Mouse (Mus musculus) gastrocnemius, adult 18-20 months (tissue): ENCODE data around the gene Mpl. TPM values are rescaled to one million over a fixed set of nuclear protein-coding genes. Genes with fewer than 3 reads are reported as not detected.

ENCODE experiments used
- total RNA-seq, 2 experiments: library from RNA; stranded (reverse); gene quantifications; 2 replicates each; pipeline ENCODE4 v1.2.3; 2021

The Mpl gene
- total RNA-seq, 2 experiments from 2014 or later: not detected

Other genes with a start within 250 kb of the Mpl start
- 1 to 10 TPM; 2.0 to 2.2 TPM for gene Ptprf, start 166.1 kb downstream of the Mpl start, total RNA-seq
- 1 to 10 TPM; 4.6 to 5.6 TPM for gene Szt2, start 48.2 kb downstream of the Mpl start, total RNA-seq
- gene Med8, start 48.2 kb downstream of the Mpl start, total RNA-seq: 10 to 100 TPM; 38.6 to 39.2 TPM
- gene Elovl1, start 29.4 kb downstream of the Mpl start, total RNA-seq: 1 to 10 TPM; 5.0 to 6.9 TPM
- gene Cdc20, start 20.2 kb downstream of the Mpl start, total RNA-seq: under 1 TPM in 1 of 2 experiments, not detected in 1; 0.32 TPM
- gene Tie1, start 32.5 kb upstream of the Mpl start, total RNA-seq: 10 to 100 TPM; 11.0 to 14.3 TPM
- gene 2610528J11Rik, start 69.5 kb upstream of the Mpl start, total RNA-seq: not detected
- gene Tmem125, start 86.5 kb upstream of the Mpl start, total RNA-seq: not detected
- gene Cfap57, start 163.3 kb upstream of the Mpl start, total RNA-seq: not detected
- 10 to 100 TPM; 23.6 to 26.9 TPM for gene Ebna1bp2, start 163.3 kb upstream of the Mpl start, total RNA-seq
- not detected for gene Olfr62, start 201.4 kb upstream of the Mpl start, total RNA-seq
- gene Olfr1342, start 235.2 kb upstream of the Mpl start, total RNA-seq: not detected
- not detected for gene Olfr1341, start 246.0 kb upstream of the Mpl start, total RNA-seq